Mouse (Mus musculus): ENCODE results near the gene Eftud2.

Eftud2 gene

GRCm38 (mm10) chr11:102880585-102881313, at the start of gene Eftud2, which contains the start of gene Ccdc103:
Gene Eftud2, minus strand, starts transcription at chr11:102880985.
Gene Ccdc103, plus strand, starts transcription at chr11:102881204.
- DNase-seq (ENCODE audit: low read depth), result peak; percentile 98

GRCm38 (mm10) chr11:102925351-102925717, 44.5 kb upstream of the Eftud2 start:
- DNase-seq (ENCODE audit: low read depth), result peak; percentile 89

GRCm38 (mm10) chr11:102924557-102925350, 44.0 kb upstream of the Eftud2 start, which contains the start of gene Kif18b:
Gene Kif18b, minus strand, starts transcription at chr11:102925124.
- DNase-seq (ENCODE audit: low read depth), result peak; percentile 98

GRCm38 (mm10) chr11:102921491-102921890, 40.7 kb upstream of the Eftud2 start:
- no peak for DNase-seq (ENCODE audit: low read depth)

- DNase-seq (ENCODE audit: low read depth), result no peak
Observed at GRCm38 (mm10) chr11:102918077-102918476, 37.3 kb upstream of the Eftud2 start.

GRCm38 (mm10) chr11:102915380-102915779, 34.6 kb upstream of the Eftud2 start:
- DNase-seq (ENCODE audit: low read depth), result no peak

- no peak for DNase-seq (ENCODE audit: low read depth)
Observed at GRCm38 (mm10) chr11:102911376-102911775, 30.6 kb upstream of the Eftud2 start.

GRCm38 (mm10) chr11:102903654-102904053, 22.9 kb upstream of the Eftud2 start:
- DNase-seq (ENCODE audit: low read depth), result no peak

- DNase-seq (ENCODE audit: low read depth), result no peak
Observed at GRCm38 (mm10) chr11:102902107-102902506, 21.3 kb upstream of the Eftud2 start.

GRCm38 (mm10) chr11:102901199-102901598, 20.4 kb upstream of the Eftud2 start:
- DNase-seq (ENCODE audit: low read depth), result no peak

- DNase-seq (ENCODE audit: low read depth), result peak; percentile 83
Observed at GRCm38 (mm10) chr11:102900763-102901162, 20.0 kb upstream of the Eftud2 start, which contains the start of gene Gfap. Gene Gfap, minus strand, starts transcription at chr11:102900912.

GRCm38 (mm10) chr11:102898408-102898807, 17.6 kb upstream of the Eftud2 start:
- no peak for DNase-seq (ENCODE audit: low read depth)

- DNase-seq (ENCODE audit: low read depth), result no peak
Observed at GRCm38 (mm10) chr11:102896641-102897040, 15.9 kb upstream of the Eftud2 start.

GRCm38 (mm10) chr11:102895779-102896178, 15.0 kb upstream of the Eftud2 start:
- DNase-seq (ENCODE audit: low read depth), result no peak

GRCm38 (mm10) chr11:102894716-102895115, 13.9 kb upstream of the Eftud2 start:
- DNase-seq (ENCODE audit: low read depth), result no peak

- DNase-seq (ENCODE audit: low read depth), result peak; percentile 84
Observed at GRCm38 (mm10) chr11:102893015-102893651, 12.3 kb upstream of the Eftud2 start.

- DNase-seq (ENCODE audit: low read depth), result no peak
Observed at GRCm38 (mm10) chr11:102890096-102890495, 9.3 kb upstream of the Eftud2 start.

- DNase-seq (ENCODE audit: low read depth), result no peak
Observed at GRCm38 (mm10) chr11:102888135-102888534, 7.3 kb upstream of the Eftud2 start.

- no peak for DNase-seq (ENCODE audit: low read depth)
Observed at GRCm38 (mm10) chr11:102887433-102887832, 6.6 kb upstream of the Eftud2 start.

GRCm38 (mm10) chr11:102884616-102885219, 3.9 kb upstream of the Eftud2 start, which contains the start of gene Fam187a:
Gene Fam187a, plus strand, starts transcription at chr11:102885169.
- no peak for DNase-seq (ENCODE audit: low read depth)

GRCm38 (mm10) chr11:102881314-102882198, 771 bp upstream of the Eftud2 start:
- DNase-seq (ENCODE audit: low read depth), result no peak

All from induced T-regulatory cell, adult 2 months (primary cell).